Mouse (Mus musculus) hindbrain, embryonic 11.5 days (tissue): Measurements from ENCODE around the gene Taf5. TPM values are rescaled to one million over a fixed set of nuclear protein-coding genes. Genes with fewer than 3 reads are reported as not detected.
A peak's percentile ranks its signal among the peaks of the same experiment; 100 is the strongest.

Source experiments
- ATAC-seq: fragments of 200-750 bp; cut with Nextera tagmentation; 2 replicates; pipeline ENCODE4 v1.8.0; 2017; ENCODE audit warnings: mild to moderate bottlenecking, moderate TSS enrichment, moderate library complexity; ENCODE audit not compliant: low FRiP score
- DNase-seq: peaks from one replicate; pipeline ENCODE4 v3.0.0-alpha.2; 2015; ENCODE audit warnings: low spot score
- H3K27ac ChIP-seq: fragments of 300-500 bp; sonication (generic); 2 replicates; pipeline ENCODE4 v1.5.1; 2014; ENCODE audit warnings: mild to moderate bottlenecking, low read depth, low read length
- H3K27me3 ChIP-seq: fragments of 300-500 bp; sonication (generic); 2 replicates; pipeline ENCODE4 v1.6.1; 2014; ENCODE audit warnings: mild to moderate bottlenecking, low read length, moderate library complexity, mixed read lengths; ENCODE audit not compliant: control insufficient read depth, insufficient read depth
- H3K36me3 ChIP-seq: fragments of 300-500 bp; sonication (generic); 2 replicates; pipeline ENCODE4 v1.6.1; 2014; ENCODE audit warnings: mild to moderate bottlenecking, low read length, moderate library complexity, mixed read lengths; ENCODE audit not compliant: control insufficient read depth, insufficient read depth
- H3K4me1 ChIP-seq: fragments of 300-500 bp; sonication (generic); replicated peaks from 2 replicates; pipeline ENCODE4 v1.6.1; 2014; ENCODE audit warnings: low read length, mixed read lengths; ENCODE audit not compliant: control insufficient read depth, insufficient read depth
- H3K4me2 ChIP-seq: fragments of 300-500 bp; sonication (generic); replicated peaks from 2 replicates; pipeline ENCODE4 v1.6.1; 2014; ENCODE audit warnings: mild to moderate bottlenecking, low read depth, low read length
- H3K4me3 ChIP-seq: fragments of 300-500 bp; sonication (generic); 2 replicates; pipeline ENCODE4 v1.5.1; 2014; ENCODE audit warnings: low read depth, low read length
- H3K9ac ChIP-seq: fragments of 300-500 bp; sonication (generic); 2 replicates; pipeline ENCODE4 v1.6.1; 2014; ENCODE audit warnings: low read depth, low read length
- H3K9me3 ChIP-seq: fragments of 300-500 bp; sonication (generic); 2 replicates; pipeline ENCODE4 v1.6.1; 2016; ENCODE audit warnings: low read length; ENCODE audit not compliant: control insufficient read depth
- WGBS: fragments of 180-500 bp; shearing (Covaris S2); extraction: QIAGEN DNeasy Blood & Tissue Kit; methylation state at CpG from one replicate; pipeline ENCODE4 v1.1.7; 2014; 5-methylcytosine and 5-hydroxymethylcytosine counted together
- polyA plus RNA-seq: library from polyadenylated mRNA; unstranded; fragments of >200 nt; fragmentation: Nextera tagmentation; extraction: Ambion mirVana; gene quantifications from 2 replicates; pipeline ENCODE4 v1.2.1, GENCODE M21; 2014

Taf5 gene
- polyA plus RNA-seq: 10.8 and 11.8 TPM in 2 replicates

GRCm38 (mm10) chr19:47067096-47067882 lies at the start of gene Taf5:
Taf5 (plus strand) TSS chr19:47067746.
- H3K36me3 ChIP-seq: peaks cover 4% of the 10 kb centered on the region; the same call in 1 of the 2 replicates
- WGBS: 10% methylated on average over 49 of the region's 49 CpGs
- H3K4me2 ChIP-seq: peak within 1 kb of the TSS; percentile 64
- ATAC-seq (peak; percentile 84), DNase-seq (peak; percentile 98)
- H3K4me1 ChIP-seq: no peaks in the 10 kb centered on the region; the same call in 1 of the 2 replicates
- H3K9me3 ChIP-seq: no peaks in the 10 kb centered on the region
- peak within 1 kb of the TSS; percentile 76 for H3K27ac ChIP-seq
- peak within 1 kb of the TSS; percentile 79 for H3K4me3 ChIP-seq
- peak within 1 kb of the TSS; percentile 86 for H3K9ac ChIP-seq
- no peaks in the 10 kb centered on the region for H3K27me3 ChIP-seq

GRCm38 (mm10) chr19:47017831-47018230 lies 49.7 kb upstream of the Taf5 start:
- ATAC-seq: no peak

GRCm38 (mm10) chr19:47018330-47018729 lies 49.2 kb upstream of the Taf5 start:
- Histone ChIP-seq H3K27ac (peak overlapping the region; percentile 83), H3K4me3 (peak overlapping the region; percentile 70), H3K36me3 (no peaks in the 10 kb centered on the region), H3K4me2 (peak overlapping the region; percentile 35), H3K9ac (peak overlapping the region; percentile 75; the same call in 1 of the 2 replicates), H3K27me3 (peaks cover 27% of the 10 kb centered on the region), H3K4me1 (no peaks in the 10 kb centered on the region; the same call in 1 of the 2 replicates), H3K9me3 (no peaks in the 10 kb centered on the region)
- DNase-seq (peak; percentile 37), ATAC-seq (no peak)
- WGBS: 26% methylated on average over 2 of the region's 2 CpGs

More at GRCm38 (mm10) chr19:47017831-47018230, 49.7 kb upstream of the Taf5 start:
- H3K9ac ChIP-seq: peak overlapping the region; percentile 75
- DNase-seq: peak; percentile 56
- peak overlapping the region; percentile 70 for H3K4me3 ChIP-seq
- no peaks in the 10 kb centered on the region; the same call in 1 of the 2 replicates for H3K4me1 ChIP-seq
- peak overlapping the region; percentile 83 for H3K27ac ChIP-seq
- 2% methylated on average over 3 of the region's 3 CpGs for WGBS
- peaks cover 31% of the 10 kb centered on the region for H3K27me3 ChIP-seq
- peak overlapping the region; percentile 35 for H3K4me2 ChIP-seq
- no peaks in the 10 kb centered on the region for H3K9me3 ChIP-seq
- no peaks in the 10 kb centered on the region for H3K36me3 ChIP-seq

GRCm38 (mm10) chr19:47019326-47019725 lies 48.2 kb upstream of the Taf5 start:
- H3K4me3 ChIP-seq: peak overlapping the region; percentile 70
- no peaks in the 10 kb centered on the region; the same call in 1 of the 2 replicates for H3K4me1 ChIP-seq
- DNase-seq (peak; percentile 79), ATAC-seq (peak; percentile 62)
- no peaks in the 10 kb centered on the region for H3K36me3 ChIP-seq
- H3K4me2 ChIP-seq: peak overlapping the region; percentile 35
- H3K27ac ChIP-seq: peak overlapping the region; percentile 83
- peak overlapping the region; percentile 75 for H3K9ac ChIP-seq
- no peaks in the 10 kb centered on the region for H3K9me3 ChIP-seq
- WGBS: 17% methylated on average over 6 of the region's 6 CpGs
- H3K27me3 ChIP-seq: peaks cover 19% of the 10 kb centered on the region

GRCm38 (mm10) chr19:47022709-47023108 lies 44.8 kb upstream of the Taf5 start:
- H3K9me3 ChIP-seq: no peaks in the 10 kb centered on the region
- no peak overlapping the region for H3K9ac ChIP-seq
- ATAC-seq (no peak), DNase-seq (no peak)
- no peak overlapping the region for H3K4me2 ChIP-seq
- H3K27ac ChIP-seq: no peak overlapping the region
- H3K36me3 ChIP-seq: no peaks in the 10 kb centered on the region
- H3K4me1 ChIP-seq: no peaks in the 10 kb centered on the region; the same call in 1 of the 2 replicates
- H3K4me3 ChIP-seq: no peak overlapping the region
- H3K27me3 ChIP-seq: no peaks in the 10 kb centered on the region
- 91% methylated on average over 4 of the region's 4 CpGs for WGBS

- 92% methylated on average over 13 of the region's 13 CpGs for WGBS
- H3K27me3 ChIP-seq: no peaks in the 10 kb centered on the region
- no peaks in the 10 kb centered on the region; the same call in 1 of the 2 replicates for H3K4me1 ChIP-seq
- H3K4me3 ChIP-seq: no peak overlapping the region
- H3K9ac ChIP-seq: no peak overlapping the region
- DNase-seq: no peak
- H3K4me2 ChIP-seq: no peak overlapping the region
- H3K27ac ChIP-seq: no peak overlapping the region
- no peaks in the 10 kb centered on the region for H3K9me3 ChIP-seq
- no peak for ATAC-seq
- H3K36me3 ChIP-seq: no peaks in the 10 kb centered on the region
Measured at GRCm38 (mm10) chr19:47023546-47023945, 44.0 kb upstream of the Taf5 start.

GRCm38 (mm10) chr19:47024954-47025353 lies 42.6 kb upstream of the Taf5 start:
- no peak overlapping the region for H3K9ac ChIP-seq
- DNase-seq (no peak), ATAC-seq (no peak)
- H3K9me3 ChIP-seq: no peaks in the 10 kb centered on the region
- H3K4me1 ChIP-seq: no peaks in the 10 kb centered on the region
- WGBS: 88% methylated on average over 10 of the region's 10 CpGs
- no peak overlapping the region for H3K4me3 ChIP-seq
- H3K36me3 ChIP-seq: no peaks in the 10 kb centered on the region
- no peaks in the 10 kb centered on the region for H3K27me3 ChIP-seq
- no peak overlapping the region for H3K4me2 ChIP-seq
- no peak overlapping the region for H3K27ac ChIP-seq

- no peaks in the 10 kb centered on the region for H3K36me3 ChIP-seq
- no peak for DNase-seq
- no peak overlapping the region for H3K4me2 ChIP-seq
- no peak overlapping the region for H3K27ac ChIP-seq
- ATAC-seq: no peak
- H3K4me3 ChIP-seq: no peak overlapping the region
- WGBS: 83% methylated on average over 4 of the region's 4 CpGs
- H3K9me3 ChIP-seq: no peaks in the 10 kb centered on the region
- H3K4me1 ChIP-seq: no peaks in the 10 kb centered on the region
- H3K9ac ChIP-seq: no peak overlapping the region
- H3K27me3 ChIP-seq: no peaks in the 10 kb centered on the region
Measured at GRCm38 (mm10) chr19:47026513-47026912, 41.0 kb upstream of the Taf5 start.
